Mouse (Mus musculus): Measurements from ENCODE around the gene Ttll3. TPM values are rescaled to one million over a fixed set of nuclear protein-coding genes. Genes with fewer than 3 reads are reported as not detected.

Gene Ttll3
- polyA plus RNA-seq, 1 experiment: 14.9 TPM

GRCm38 (mm10) chr6:113430846-113431245 is 41.8 kb downstream of the Ttll3 start:
- no peaks in the 10 kb centered on the region for H3K27me3 ChIP-seq (ENCODE audit: control insufficient read depth, insufficient read depth, low read length)
- H3K4me3 ChIP-seq (ENCODE audit: low read depth, low read length): no peak overlapping the region
- TF ChIP-seq CTCF (IDR thresholded peaks at IDR 0.05; ENCODE audit: extremely low read depth, insufficient read length, insufficient replicate concordance, low read depth, low read length) (no peak), POLR2A (IDR thresholded peaks at IDR 0.05; ENCODE audit: low read depth, low read length) (no peak)
- peak overlapping the region; percentile 31; the same call in 1 of the 2 replicates for H3K27ac ChIP-seq (ENCODE audit: insufficient read depth, low read depth, low read length)
- H3K4me1 ChIP-seq (ENCODE audit: control insufficient read depth, insufficient read depth, insufficient read length, low read length): peaks cover 10% of the 10 kb centered on the region
- H3K36me3 ChIP-seq (ENCODE audit: control insufficient read depth, insufficient read depth, low read length): peaks cover 4% of the 10 kb centered on the region; the same call in 1 of the 2 replicates
- 27% methylated on average over 3 of the region's 3 CpGs for WGBS

GRCm38 (mm10) chr6:113431801-113432200 is 42.7 kb downstream of the Ttll3 start:
- WGBS: 74% methylated on average over 3 of the region's 3 CpGs
- no peak overlapping the region for H3K27ac ChIP-seq (ENCODE audit: insufficient read depth, low read depth, low read length)
- peak overlapping the region; percentile 23; the same call in 1 of the 2 replicates for H3K4me3 ChIP-seq (ENCODE audit: low read depth, low read length)
- H3K36me3 ChIP-seq (ENCODE audit: control insufficient read depth, insufficient read depth, low read length): peaks cover 4% of the 10 kb centered on the region; the same call in 1 of the 2 replicates
- H3K27me3 ChIP-seq (ENCODE audit: control insufficient read depth, insufficient read depth, low read length): no peaks in the 10 kb centered on the region
- TF ChIP-seq POLR2A (IDR thresholded peaks at IDR 0.05; ENCODE audit: low read depth, low read length) (no peak), CTCF (IDR thresholded peaks at IDR 0.05; ENCODE audit: extremely low read depth, insufficient read length, insufficient replicate concordance, low read depth, low read length) (no peak)
- H3K4me1 ChIP-seq (ENCODE audit: control insufficient read depth, insufficient read depth, insufficient read length, low read length): peaks cover 10% of the 10 kb centered on the region

- Histone ChIP-seq H3K36me3 (ENCODE audit: control insufficient read depth, insufficient read depth, low read length) (no peaks in the 10 kb centered on the region), H3K27me3 (ENCODE audit: control insufficient read depth, insufficient read depth, low read length) (no peaks in the 10 kb centered on the region), H3K4me3 (ENCODE audit: low read depth, low read length) (peak overlapping the region; percentile 52), H3K27ac (ENCODE audit: insufficient read depth, low read depth, low read length) (peak overlapping the region; percentile 82; the same call in 1 of the 2 replicates), H3K4me1 (ENCODE audit: control insufficient read depth, insufficient read depth, insufficient read length, low read length) (peaks cover 12% of the 10 kb centered on the region)
- WGBS: 61% methylated on average over 3 of the region's 3 CpGs
- TF ChIP-seq CTCF (IDR thresholded peaks at IDR 0.05; ENCODE audit: extremely low read depth, insufficient read length, insufficient replicate concordance, low read depth, low read length): no peak
- no peak for TF ChIP-seq POLR2A (IDR thresholded peaks at IDR 0.05; ENCODE audit: low read depth, low read length)
Observed at GRCm38 (mm10) chr6:113433661-113434060, 44.6 kb downstream of the Ttll3 start.

GRCm38 (mm10) chr6:113434691-113435090 is 45.6 kb downstream of the Ttll3 start:
- Histone ChIP-seq H3K4me3 (ENCODE audit: low read depth, low read length) (peak overlapping the region; percentile 60), H3K27me3 (ENCODE audit: control insufficient read depth, insufficient read depth, low read length) (no peaks in the 10 kb centered on the region), H3K27ac (ENCODE audit: insufficient read depth, low read depth, low read length) (peak overlapping the region; percentile 86), H3K4me1 (ENCODE audit: control insufficient read depth, insufficient read depth, insufficient read length, low read length) (peaks cover 16% of the 10 kb centered on the region), H3K36me3 (ENCODE audit: control insufficient read depth, insufficient read depth, low read length) (no peaks in the 10 kb centered on the region)
- WGBS: 18% methylated on average over 7 of the region's 7 CpGs
- peak; percentile 77; the same call in 1 of the 2 replicates for TF ChIP-seq POLR2A (IDR thresholded peaks at IDR 0.05; ENCODE audit: low read depth, low read length)
- TF ChIP-seq CTCF (IDR thresholded peaks at IDR 0.05; ENCODE audit: extremely low read depth, insufficient read length, insufficient replicate concordance, low read depth, low read length): peak; percentile 29; the same call in 1 of the 2 replicates

- TF ChIP-seq POLR2A (IDR thresholded peaks at IDR 0.05; ENCODE audit: low read depth, low read length): no peak
- TF ChIP-seq CTCF (IDR thresholded peaks at IDR 0.05; ENCODE audit: extremely low read depth, insufficient read length, insufficient replicate concordance, low read depth, low read length): no peak
- H3K27me3 ChIP-seq (ENCODE audit: control insufficient read depth, insufficient read depth, low read length): no peaks in the 10 kb centered on the region
- peaks cover 16% of the 10 kb centered on the region for H3K4me1 ChIP-seq (ENCODE audit: control insufficient read depth, insufficient read depth, insufficient read length, low read length)
- WGBS: 91% methylated on average over 9 of the region's 9 CpGs
- H3K36me3 ChIP-seq (ENCODE audit: control insufficient read depth, insufficient read depth, low read length): no peaks in the 10 kb centered on the region
- peak within 1 kb of the TSS; percentile 60 for H3K4me3 ChIP-seq (ENCODE audit: low read depth, low read length)
- peak within 1 kb of the TSS; percentile 86 for H3K27ac ChIP-seq (ENCODE audit: insufficient read depth, low read depth, low read length)
Observed at GRCm38 (mm10) chr6:113435664-113436205, 46.7 kb downstream of the Ttll3 start, which contains the start of gene Cidec. Gene Cidec, minus strand, starts transcription at chr6:113435760.

GRCm38 (mm10) chr6:113437135-113437534 is 48.1 kb downstream of the Ttll3 start:
- Histone ChIP-seq H3K36me3 (ENCODE audit: control insufficient read depth, insufficient read depth, low read length) (no peaks in the 10 kb centered on the region), H3K4me3 (ENCODE audit: low read depth, low read length) (no peak overlapping the region), H3K27me3 (ENCODE audit: control insufficient read depth, insufficient read depth, low read length) (no peaks in the 10 kb centered on the region), H3K27ac (ENCODE audit: insufficient read depth, low read depth, low read length) (no peak overlapping the region), H3K4me1 (ENCODE audit: control insufficient read depth, insufficient read depth, insufficient read length, low read length) (peaks cover 20% of the 10 kb centered on the region)
- no peak for TF ChIP-seq CTCF (IDR thresholded peaks at IDR 0.05; ENCODE audit: extremely low read depth, insufficient read length, insufficient replicate concordance, low read depth, low read length)
- no peak for TF ChIP-seq POLR2A (IDR thresholded peaks at IDR 0.05; ENCODE audit: low read depth, low read length)
- WGBS: 82% methylated on average over 12 of the region's 12 CpGs

GRCm38 (mm10) chr6:113438721-113439430 is 49.8 kb downstream of the Ttll3 start:
- no peak overlapping the region for H3K4me3 ChIP-seq (ENCODE audit: low read depth, low read length)
- no peak for TF ChIP-seq CTCF (IDR thresholded peaks at IDR 0.05; ENCODE audit: extremely low read depth, insufficient read length, insufficient replicate concordance, low read depth, low read length)
- TF ChIP-seq POLR2A (IDR thresholded peaks at IDR 0.05; ENCODE audit: low read depth, low read length): no peak
- H3K36me3 ChIP-seq (ENCODE audit: control insufficient read depth, insufficient read depth, low read length): no peaks in the 10 kb centered on the region
- H3K4me1 ChIP-seq (ENCODE audit: control insufficient read depth, insufficient read depth, insufficient read length, low read length): peaks cover 20% of the 10 kb centered on the region
- no peaks in the 10 kb centered on the region for H3K27me3 ChIP-seq (ENCODE audit: control insufficient read depth, insufficient read depth, low read length)
- peak overlapping the region; percentile 94 for H3K27ac ChIP-seq (ENCODE audit: insufficient read depth, low read depth, low read length)
- 19% methylated on average over 12 of the region's 12 CpGs for WGBS
